Mouse (Mus musculus) intestine, postnatal 0 days (tissue): ENCODE measurements around the gene Rab42. TPM values are rescaled to one million over a fixed set of nuclear protein-coding genes. Genes with fewer than 3 reads are reported as not detected.

Experiments used
- ATAC-seq: fragments of 200-750 bp; cut with Nextera tagmentation; 2 replicates; pipeline ENCODE4 v1.8.0; 2017; ENCODE audit warnings: mild to moderate bottlenecking, moderate TSS enrichment, moderate library complexity
- H3K27ac ChIP-seq: fragments of 300-500 bp; sonication (generic); 2 replicates; pipeline ENCODE4 v1.5.1; 2014; ENCODE audit warnings: mild to moderate bottlenecking, low read depth, low read length, moderate library complexity
- H3K27me3 ChIP-seq: fragments of 300-500 bp; sonication (generic); replicated peaks from 2 replicates; pipeline ENCODE4 v1.6.1; 2014; ENCODE audit warnings: low read length, mixed read lengths; ENCODE audit not compliant: control insufficient read depth, insufficient read depth
- H3K36me3 ChIP-seq: fragments of 300-500 bp; sonication (generic); 2 replicates; pipeline ENCODE4 v1.6.1; 2014; ENCODE audit warnings: mild to moderate bottlenecking, moderate library complexity; ENCODE audit not compliant: control insufficient read depth, insufficient read depth
- H3K4me1 ChIP-seq: fragments of 300-500 bp; sonication (generic); replicated peaks from 2 replicates; pipeline ENCODE4 v1.6.1; 2014; ENCODE audit warnings: antibody characterized with exemption, low read length, mixed read lengths; ENCODE audit not compliant: control insufficient read depth, insufficient read depth
- H3K4me2 ChIP-seq: fragments of 300-500 bp; sonication (generic); replicated peaks from 2 replicates; pipeline ENCODE4 v1.6.1; 2014; ENCODE audit warnings: low read depth, mild to moderate bottlenecking, moderate library complexity
- H3K4me3 ChIP-seq: fragments of 300-500 bp; sonication (generic); 2 replicates; pipeline ENCODE4 v1.5.1; 2014; ENCODE audit warnings: low read depth, low read length
- H3K9ac ChIP-seq: fragments of 300-500 bp; sonication (generic); 2 replicates; pipeline ENCODE4 v1.6.1; 2014; ENCODE audit warnings: mild to moderate bottlenecking, low read depth, low read length
- H3K9me3 ChIP-seq: fragments of 300-500 bp; sonication (generic); 2 replicates; pipeline ENCODE4 v1.6.1; 2016; ENCODE audit warnings: mixed run types; ENCODE audit not compliant: control insufficient read depth
- CTCF ChIP-seq: sonication (generic); IDR thresholded peaks from 2 replicates; pipeline ENCODE4 v1.5.1; 2016; ENCODE audit warnings: low read depth, mild to moderate bottlenecking, control low read depth, antibody characterized with exemption, moderate library complexity
- WGBS: fragments of 180-500 bp; shearing (Covaris S2); extraction: QIAGEN DNeasy Blood & Tissue Kit; methylation state at CpG from one replicate; pipeline ENCODE4 v1.1.7; 2014; 5-methylcytosine and 5-hydroxymethylcytosine counted together
- polyA plus RNA-seq: library from polyadenylated mRNA; unstranded; fragments of >200 nt; fragmentation: Nextera tagmentation; extraction: Ambion mirVana; gene quantifications from 2 replicates; pipeline ENCODE4 v1.2.1, GENCODE M21; 2015

Gene Rab42
- 48.2 and 48.3 TPM in 2 replicates for polyA plus RNA-seq

DNA sequence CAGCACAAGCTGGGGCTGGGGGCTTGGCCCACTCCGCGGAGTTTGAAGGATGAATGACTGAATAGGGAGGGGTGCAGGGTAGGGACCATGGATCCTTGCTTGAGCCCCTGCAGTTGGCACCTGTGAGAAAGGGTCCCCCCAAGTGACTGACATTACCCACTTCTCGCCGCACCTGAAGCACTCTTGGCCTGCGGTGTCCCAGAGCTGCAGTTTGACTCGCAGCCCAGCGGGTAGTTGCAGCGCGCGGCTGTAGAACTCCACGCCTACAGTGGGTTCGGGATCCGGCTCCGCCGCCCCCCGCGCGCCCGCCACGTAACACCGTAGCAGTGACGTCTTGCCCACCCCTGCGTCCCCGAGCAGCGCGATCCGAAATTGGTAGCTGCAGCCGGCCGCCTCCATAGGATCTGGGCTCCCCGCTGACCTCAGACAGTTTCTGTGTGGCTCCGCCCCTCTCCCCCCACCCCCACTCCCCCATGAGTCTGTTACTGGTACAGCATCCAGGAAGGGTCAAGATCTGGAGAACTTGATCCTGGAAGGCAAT lies at the start of gene Rab42:
TSS of gene Rab42 (minus strand) at position 447 of the 541 bp plus-strand sequence.
- Histone ChIP-seq H3K9ac (peak within 1 kb of the TSS; percentile 50), H3K27me3 (no peaks in the 10 kb centered on the region), H3K4me1 (no peaks in the 10 kb centered on the region), H3K27ac (peak within 1 kb of the TSS; percentile 77), H3K4me3 (peak within 1 kb of the TSS; percentile 50), H3K4me2 (peak within 1 kb of the TSS; percentile 74), H3K9me3 (no peaks in the 10 kb centered on the region), H3K36me3 (no peaks in the 10 kb centered on the region)
- ATAC-seq: peak; percentile 60
- WGBS: 2% methylated on average over 31 of the region's 31 CpGs
- peak; percentile 33; the same call in 1 of the 2 replicates for TF ChIP-seq CTCF

DNA sequence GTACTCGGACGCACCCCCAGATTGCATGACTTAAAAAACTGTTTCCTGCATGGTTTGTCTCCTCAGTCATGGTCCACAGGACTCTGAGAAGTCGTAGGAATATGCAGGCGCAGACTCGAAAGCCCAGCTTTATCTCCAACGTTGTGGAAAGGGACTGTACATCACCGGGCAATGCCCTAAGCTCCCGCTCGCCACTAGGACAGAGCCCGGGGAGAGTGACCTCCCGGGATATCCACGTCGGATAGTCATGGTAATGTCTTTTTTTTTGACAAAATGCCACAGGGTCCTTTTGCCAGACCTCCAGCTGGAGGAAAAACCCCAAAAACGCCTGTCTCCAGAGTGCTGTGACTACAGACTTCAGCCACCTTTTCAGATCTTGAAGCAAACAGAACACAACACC lies 49.6 kb upstream of the Rab42 start:
- under 1% methylated on average over 14 of the region's 14 CpGs for WGBS
- peaks cover 15% of the 10 kb centered on the region for H3K36me3 ChIP-seq
- H3K9me3 ChIP-seq: no peaks in the 10 kb centered on the region
- H3K4me2 ChIP-seq: peak overlapping the region; percentile 70
- H3K4me1 ChIP-seq: no peaks in the 10 kb centered on the region
- ATAC-seq: no peak
- peak overlapping the region; percentile 92 for H3K27ac ChIP-seq
- TF ChIP-seq CTCF: no peak; the same call in none of the 2 replicates
- H3K4me3 ChIP-seq: peak overlapping the region; percentile 64
- no peaks in the 10 kb centered on the region for H3K27me3 ChIP-seq
- peak overlapping the region; percentile 76 for H3K9ac ChIP-seq

DNA sequence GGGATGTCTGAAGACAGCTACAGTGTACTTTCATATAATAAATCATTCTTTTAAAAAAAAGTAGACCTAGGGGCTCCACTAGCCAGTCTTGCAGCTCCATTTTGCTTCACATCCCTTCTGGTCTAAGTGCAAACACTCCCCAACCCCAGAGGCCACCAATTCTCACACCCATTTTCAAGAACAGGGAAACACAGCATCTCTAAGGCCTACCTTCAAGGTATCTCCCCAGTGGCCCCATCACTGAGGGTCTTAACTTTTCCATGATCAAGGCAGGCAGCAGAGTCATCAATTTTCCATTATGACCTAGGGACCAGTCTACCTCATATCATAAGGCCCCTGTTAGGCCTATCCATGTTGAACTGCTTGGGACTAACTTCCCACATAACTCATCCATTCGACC lies 48.2 kb upstream of the Rab42 start:
- no peaks in the 10 kb centered on the region for H3K9me3 ChIP-seq
- H3K4me1 ChIP-seq: no peaks in the 10 kb centered on the region
- H3K27ac ChIP-seq: no peak overlapping the region
- peak overlapping the region; percentile 70 for H3K4me2 ChIP-seq
- no peak overlapping the region for H3K9ac ChIP-seq
- H3K4me3 ChIP-seq: no peak overlapping the region
- no peaks in the 10 kb centered on the region for H3K27me3 ChIP-seq
- WGBS: 12% methylated on average over 1 of the region's 1 CpGs
- TF ChIP-seq CTCF: no peak
- 0 out of 2 replicates have a peak, but pooled peaks cover 4% of the 10 kb centered on the region for H3K36me3 ChIP-seq
- ATAC-seq: no peak

DNA sequence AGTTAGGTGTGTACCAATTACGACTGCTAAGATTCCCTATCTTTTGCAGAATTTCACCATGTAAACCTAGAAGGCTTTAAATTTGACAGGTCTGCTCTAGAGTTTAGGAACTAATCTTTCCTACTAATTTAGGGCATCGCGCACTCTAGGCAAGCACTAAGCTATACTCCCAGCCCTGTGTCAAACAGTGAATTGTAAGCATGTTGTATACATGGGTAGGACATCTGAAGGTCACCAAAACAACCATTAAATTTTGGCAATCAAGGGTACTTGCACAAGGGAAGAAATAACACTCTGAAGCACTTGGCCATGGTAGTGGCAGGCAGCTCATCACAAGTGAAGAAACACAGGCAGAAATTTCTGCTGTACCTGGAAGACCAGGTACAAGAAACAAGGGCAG lies 47.7 kb upstream of the Rab42 start:
- H3K36me3 ChIP-seq: 0 out of 2 replicates have a peak, but pooled peaks cover 4% of the 10 kb centered on the region
- H3K27me3 ChIP-seq: no peaks in the 10 kb centered on the region
- H3K4me2 ChIP-seq: no peak overlapping the region
- ATAC-seq: no peak
- H3K27ac ChIP-seq: no peak overlapping the region
- WGBS: 71% methylated on average over 3 of the region's 3 CpGs
- H3K4me3 ChIP-seq: no peak overlapping the region
- no peak for TF ChIP-seq CTCF
- no peaks in the 10 kb centered on the region for H3K9me3 ChIP-seq
- no peak overlapping the region for H3K9ac ChIP-seq
- no peaks in the 10 kb centered on the region for H3K4me1 ChIP-seq

DNA sequence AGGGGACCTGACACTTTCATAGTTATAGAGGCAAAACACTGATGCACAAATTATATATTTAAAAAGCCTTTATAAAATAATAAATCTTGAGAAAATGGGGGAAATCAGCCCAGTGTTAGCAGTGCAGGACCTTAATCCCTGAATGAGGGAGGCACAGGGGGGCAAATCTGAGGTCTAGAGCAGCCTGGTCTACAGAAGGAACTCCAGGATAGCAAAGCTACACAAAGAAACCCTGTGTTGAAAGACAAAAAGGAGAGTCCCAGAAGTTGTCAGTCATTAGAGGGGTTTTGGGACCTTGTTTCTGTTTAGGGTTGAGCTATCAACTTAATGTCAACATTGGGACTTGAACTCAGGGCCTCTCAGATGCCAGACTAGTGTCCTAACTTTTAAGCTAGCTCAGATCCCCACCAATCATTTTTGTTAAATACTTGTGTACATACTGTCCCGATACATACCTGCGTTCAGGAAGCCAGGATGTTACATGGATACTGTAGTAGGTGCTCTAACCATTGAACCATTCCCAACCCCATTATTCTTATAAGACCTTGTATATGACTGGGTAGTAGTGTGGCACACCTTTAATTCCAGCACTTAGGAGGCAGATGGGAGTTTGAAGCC lies 47.0 kb upstream of the Rab42 start:
- no peak for TF ChIP-seq CTCF
- H3K4me2 ChIP-seq: no peak overlapping the region
- no peaks in the 10 kb centered on the region for H3K9me3 ChIP-seq
- no peak overlapping the region for H3K9ac ChIP-seq
- no peak for ATAC-seq
- no peak overlapping the region for H3K4me3 ChIP-seq
- H3K36me3 ChIP-seq: 0 out of 2 replicates have a peak, but pooled peaks cover 4% of the 10 kb centered on the region
- no peak overlapping the region for H3K27ac ChIP-seq
- 59% methylated on average over 2 of the region's 2 CpGs for whole genome bisulfite sequencing
- no peaks in the 10 kb centered on the region for H3K4me1 ChIP-seq
- no peaks in the 10 kb centered on the region for H3K27me3 ChIP-seq

DNA sequence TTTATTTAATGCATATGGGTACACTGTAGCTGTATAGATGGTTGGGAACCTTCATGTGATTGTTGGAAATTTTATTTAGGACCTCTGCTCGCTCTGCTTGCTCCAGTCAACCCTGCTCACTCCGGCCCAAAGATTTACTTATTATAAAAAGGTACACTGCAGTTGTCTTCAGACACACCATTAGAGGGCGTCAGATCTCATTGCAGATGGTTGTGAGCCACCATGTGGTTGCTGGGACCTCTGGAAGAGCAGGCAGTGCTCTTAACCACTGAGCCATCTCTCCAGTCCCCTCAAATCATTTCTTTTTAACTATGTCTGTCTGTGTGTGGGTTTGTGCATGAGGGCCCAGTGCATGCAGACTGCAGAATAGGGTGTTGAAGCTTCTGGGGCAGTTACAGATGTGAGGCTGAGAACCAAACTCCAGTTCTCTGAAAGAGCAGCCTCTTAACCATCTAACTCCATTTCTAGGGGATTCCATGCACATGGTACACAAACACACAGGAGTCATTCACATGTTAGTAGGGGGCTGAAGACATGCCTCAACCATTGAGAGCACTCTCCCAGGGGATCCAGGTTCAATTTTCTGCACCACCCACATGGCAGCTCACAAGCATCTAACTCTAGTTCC lies 46.4 kb upstream of the Rab42 start:
- no peaks in the 10 kb centered on the region for H3K9me3 ChIP-seq

More for the DNA sequence above, 46.4 kb upstream of the Rab42 start:
- no peak for ATAC-seq
- Histone ChIP-seq H3K36me3 (0 out of 2 replicates have a peak, but pooled peaks cover 4% of the 10 kb centered on the region), H3K27ac (no peak overlapping the region), H3K4me3 (no peak overlapping the region), H3K27me3 (no peaks in the 10 kb centered on the region), H3K9ac (no peak overlapping the region), H3K4me1 (0 out of 2 replicates have a peak, but pooled peaks cover 1% of the 10 kb centered on the region), H3K4me2 (no peak overlapping the region)
- peak; percentile 47; the same call in 1 of the 2 replicates for TF ChIP-seq CTCF
- WGBS: 66% methylated on average over 3 of the region's 3 CpGs
